Mouse (Mus musculus) activated CD4-positive, CD25-positive, alpha-beta regulatory T cell, adult 9 weeks (primary cell): ENCODE measurements around the gene Olfr325. TPM values are rescaled to one million over a fixed set of nuclear protein-coding genes. Genes with fewer than 3 reads are reported as not detected.

Source experiments
- polyA plus RNA-seq: library from polyadenylated mRNA; unstranded; fragments of 100-300 nt; shearing (Covaris generic); gene quantifications from one replicate; pipeline ENCODE4 v1.2.1, GENCODE M21; 2017

The Olfr325 gene
- not detected for polyA plus RNA-seq

GRCm38 (mm10) chr11:58577430-58577829 lies at the start of gene Olfr325:
Olfr325 (plus strand) TSS chr11:58577730.

DNA sequence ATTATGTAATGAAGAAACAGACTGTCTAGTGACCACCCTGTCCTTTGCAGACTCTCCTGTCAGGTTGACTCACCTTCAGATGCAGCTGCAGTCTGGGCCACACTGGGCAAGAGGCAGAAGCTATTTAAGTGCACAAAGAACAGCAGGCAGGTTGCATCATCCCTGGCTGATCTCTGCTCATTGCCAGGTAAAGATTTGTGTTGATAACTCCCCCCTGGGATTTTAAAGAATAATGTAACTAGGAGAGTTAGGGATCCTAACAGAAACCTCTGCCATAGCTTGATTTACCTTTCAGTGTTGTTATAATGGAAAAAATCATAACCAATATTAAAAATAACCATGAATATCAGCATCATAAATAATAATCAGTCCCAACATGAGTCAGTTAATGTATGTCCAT lies 42.8 kb upstream of the Olfr325 start, which contains the start of gene Olfr330:
Gene Olfr330, minus strand, starts transcription at position 101 of the 400 bp plus-strand sequence.

GRCm38 (mm10) chr11:58546322-58546721 lies 31.2 kb upstream of the Olfr325 start, which contains the start of gene Olfr329-ps:
Olfr329-ps (minus strand) TSS chr11:58546422.

DNA sequence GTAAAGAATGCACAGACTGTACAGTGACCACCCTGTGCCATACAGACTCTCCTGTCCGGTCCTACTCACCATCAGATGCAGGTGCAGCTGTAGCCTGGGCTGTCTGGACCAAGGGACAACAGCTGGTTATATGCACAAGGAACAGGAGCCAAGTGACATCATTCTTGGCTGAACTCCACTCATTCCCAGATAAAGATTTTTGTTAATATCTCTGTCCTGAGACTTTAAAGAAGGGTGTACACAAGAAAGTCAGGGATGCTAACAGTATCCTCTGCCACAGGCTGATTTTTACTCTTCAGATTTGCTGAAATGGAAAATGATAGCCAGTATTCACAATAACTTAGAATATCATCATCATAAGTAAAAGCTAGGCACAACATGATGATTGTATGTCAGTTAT lies 22.0 kb upstream of the Olfr325 start, which contains the start of gene Olfr328:
Gene Olfr328, minus strand, starts transcription at position 101 of the 400 bp plus-strand sequence.

GRCm38 (mm10) chr11:58570405-58570804 lies 7.1 kb upstream of the Olfr325 start, which contains the start of gene Olfr224:
Olfr224 (minus strand) TSS chr11:58570553.

GRCm38 (mm10) chr11:58594814-58595213 lies 17.3 kb downstream of the Olfr325 start, which contains the start of gene Olfr324:
Olfr324 (plus strand) TSS chr11:58595114.

GRCm38 (mm10) chr11:58615975-58616374 lies 38.4 kb downstream of the Olfr325 start, which contains the start of gene 2210407C18Rik:
2210407C18Rik (minus strand) TSS chr11:58616075.

GRCm38 (mm10) chr11:58630401-58630800 lies 52.9 kb downstream of the Olfr325 start, which contains the start of gene Olfr323:
Olfr323 (minus strand) TSS chr11:58630501.

Other genes starting within 250 kb of the Olfr325 start
- gene Zfp672, start 247.4 kb upstream of the Olfr325 start, polyA plus RNA-seq, result 43.6 TPM
- 27.3 TPM for gene Sh3bp5l, start 247.0 kb upstream of the Olfr325 start, polyA plus RNA-seq
- gene Lypd8, start 198.7 kb upstream of the Olfr325 start, polyA plus RNA-seq, result not detected
- gene 1810065E05Rik, start 156.6 kb upstream of the Olfr325 start, polyA plus RNA-seq, result not detected
- gene Gm12253, start 145.2 kb upstream of the Olfr325 start, polyA plus RNA-seq, result not detected
- not detected for gene Lypd9, start 124.8 kb upstream of the Olfr325 start, polyA plus RNA-seq
- gene Olfr30, start 115.5 kb upstream of the Olfr325 start, polyA plus RNA-seq, result not detected
- 0.07 TPM for gene Olfr332, start 85.2 kb upstream of the Olfr325 start, polyA plus RNA-seq
- gene Olfr331, start 75.2 kb upstream of the Olfr325 start, polyA plus RNA-seq, result not detected
- gene Olfr330, start 42.9 kb upstream of the Olfr325 start, polyA plus RNA-seq, result not detected
- not detected for gene Olfr329-ps, start 31.3 kb upstream of the Olfr325 start, polyA plus RNA-seq
- not detected for gene Olfr328, start 22.1 kb upstream of the Olfr325 start, polyA plus RNA-seq
- not detected for gene Olfr224, start 7.2 kb upstream of the Olfr325 start, polyA plus RNA-seq
- not detected for gene Olfr324, start 17.4 kb downstream of the Olfr325 start, polyA plus RNA-seq
- gene 2210407C18Rik, start 38.3 kb downstream of the Olfr325 start, polyA plus RNA-seq, result not detected
- gene Olfr323, start 52.8 kb downstream of the Olfr325 start, polyA plus RNA-seq, result not detected
- not detected for gene Trim58, start 62.7 kb downstream of the Olfr325 start, polyA plus RNA-seq
- gene Olfr322, start 81.1 kb downstream of the Olfr325 start, polyA plus RNA-seq, result not detected
- not detected for gene Olfr320, start 103.4 kb downstream of the Olfr325 start, polyA plus RNA-seq
- not detected for gene Olfr319, start 121.4 kb downstream of the Olfr325 start, polyA plus RNA-seq
- gene Olfr318, start 146.3 kb downstream of the Olfr325 start, polyA plus RNA-seq, result not detected
- gene Olfr317, start 161.5 kb downstream of the Olfr325 start, polyA plus RNA-seq, result not detected
- not detected for gene Olfr316, start 175.0 kb downstream of the Olfr325 start, polyA plus RNA-seq
- gene Olfr315, start 195.5 kb downstream of the Olfr325 start, polyA plus RNA-seq, result not detected
- gene Olfr314, start 205.2 kb downstream of the Olfr325 start, polyA plus RNA-seq, result not detected
- not detected for gene Fam183b, start 224.2 kb downstream of the Olfr325 start, polyA plus RNA-seq
- gene Olfr313, start 237.3 kb downstream of the Olfr325 start, polyA plus RNA-seq, result not detected